Mouse (Mus musculus) liver, embryonic 11.5 days (tissue): Measurements from ENCODE around the gene Sycp2l. TPM values are rescaled to one million over a fixed set of nuclear protein-coding genes. Genes with fewer than 3 reads are reported as not detected.

ENCODE experiments used
- ATAC-seq: fragments of 200-750 bp; cut with Nextera tagmentation; replicated peaks from 2 replicates; pipeline ENCODE4 v1.8.0; 2017; ENCODE audit warnings: moderate number of reproducible peaks, mild to moderate bottlenecking, moderate TSS enrichment, moderate library complexity; ENCODE audit not compliant: low FRiP score
- DNase-seq: peaks from one replicate; pipeline ENCODE4 v3.0.0-alpha.2; 2017; ENCODE audit warnings: low spot score
- H3K27ac ChIP-seq: fragments of 300-500 bp; sonication (generic); 2 replicates; pipeline ENCODE4 v1.5.1; 2014; ENCODE audit warnings: mild to moderate bottlenecking, low read depth, low read length, control low read depth
- H3K27me3 ChIP-seq: fragments of 300-500 bp; sonication (generic); replicated peaks from 2 replicates; pipeline ENCODE4 v1.6.1; 2014; ENCODE audit warnings: low read length, mixed read lengths; ENCODE audit not compliant: control insufficient read depth, insufficient read depth
- H3K36me3 ChIP-seq: fragments of 300-500 bp; sonication (generic); 2 replicates; pipeline ENCODE4 v1.6.1; 2014; ENCODE audit warnings: mild to moderate bottlenecking, low read length, moderate library complexity, mixed read lengths; ENCODE audit not compliant: control insufficient read depth, insufficient read depth
- H3K4me1 ChIP-seq: fragments of 300-500 bp; sonication (generic); replicated peaks from 2 replicates; pipeline ENCODE4 v1.6.1; 2014; ENCODE audit warnings: low read length, mixed read lengths; ENCODE audit not compliant: control insufficient read depth, insufficient read depth
- H3K4me2 ChIP-seq: fragments of 300-500 bp; sonication (generic); 2 replicates; pipeline ENCODE4 v1.6.1; 2014; ENCODE audit warnings: mild to moderate bottlenecking, control low read depth, moderate library complexity
- H3K4me3 ChIP-seq: fragments of 300-500 bp; sonication (generic); 2 replicates; pipeline ENCODE4 v1.5.1; 2014; ENCODE audit warnings: low read depth, low read length, control low read depth
- H3K9ac ChIP-seq: fragments of 300-500 bp; sonication (generic); 2 replicates; pipeline ENCODE4 v1.6.1; 2014; ENCODE audit warnings: low read depth, low read length, control low read depth
- H3K9me3 ChIP-seq: fragments of 300-500 bp; sonication (generic); 2 replicates; pipeline ENCODE4 v1.6.1; 2016; ENCODE audit warnings: low read length, inconsistent platforms, mixed read lengths; ENCODE audit not compliant: control insufficient read depth
- WGBS: fragments of 180-500 bp; shearing (Covaris S2); extraction: QIAGEN DNeasy Blood & Tissue Kit; methylation state at CpG from one replicate; pipeline ENCODE4 v1.1.7; 2014; 5-methylcytosine and 5-hydroxymethylcytosine counted together
- polyA plus RNA-seq: library from polyadenylated mRNA; unstranded; fragments of >200 nt; fragmentation: Nextera tagmentation; extraction: Ambion mirVana; gene quantifications from 2 replicates; pipeline ENCODE4 v1.2.1, GENCODE M21; 2014

The Sycp2l gene
- polyA plus RNA-seq, 1 experiment from 2014 or later: not detected

DNA sequence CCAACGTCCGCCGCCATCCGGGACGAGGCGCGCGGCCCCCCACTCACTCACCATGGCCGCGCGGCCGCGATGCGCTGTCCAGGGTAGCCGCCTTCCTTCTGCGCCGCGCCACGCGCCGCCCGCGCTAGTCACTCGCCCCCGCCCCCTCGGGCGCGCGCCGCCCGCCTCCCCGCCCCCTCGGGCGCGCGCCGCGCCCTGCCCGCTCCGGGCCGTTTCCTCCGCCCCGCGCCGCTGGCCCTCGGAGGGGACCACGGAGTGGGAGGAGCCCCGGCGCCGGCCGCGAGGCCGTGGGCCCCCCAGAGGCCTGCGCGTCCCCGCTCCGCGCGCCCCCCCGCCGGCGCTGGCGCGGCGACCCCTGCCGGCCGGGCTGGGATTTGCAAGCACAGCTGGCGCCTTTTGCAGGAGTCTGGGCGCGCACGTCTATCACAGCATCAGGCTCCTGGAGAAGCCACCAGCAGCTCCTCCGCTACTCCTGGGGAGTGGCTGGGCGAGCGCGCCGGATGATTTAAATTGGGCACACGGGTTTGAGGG lies 106.3 kb downstream of the Sycp2l start, which contains the start of gene Elovl2:
Gene Elovl2, minus strand, starts transcription at position 102 of the 531 bp plus-strand sequence.
- Histone ChIP-seq H3K27ac (peak within 1 kb of the TSS; percentile 25), H3K9ac (peak within 1 kb of the TSS; percentile 60; the same call in 1 of the 2 replicates), H3K4me3 (peak within 1 kb of the TSS; percentile 68), H3K9me3 (peaks cover 4% of the 10 kb centered on the region; the same call in 1 of the 2 replicates), H3K36me3 (no peaks in the 10 kb centered on the region), H3K27me3 (no peaks in the 10 kb centered on the region), H3K4me2 (peak within 1 kb of the TSS; percentile 84), H3K4me1 (peaks cover 3% of the 10 kb centered on the region; the same call in 1 of the 2 replicates)
- DNase-seq (peak; percentile 82), ATAC-seq (peak; percentile 91)
- WGBS: 2% methylated on average over 38 of the region's 77 CpGs

Other genes starting within 250 kb of the Sycp2l start
- 105 and 109 TPM in 2 replicates for gene Pak1ip1, start 113.3 kb upstream of the Sycp2l start, polyA plus RNA-seq
- gene Tmem14c, start 98.0 kb upstream of the Sycp2l start, polyA plus RNA-seq: 954 and 957 TPM in 2 replicates
- gene Mak, start 34.6 kb upstream of the Sycp2l start, polyA plus RNA-seq: 0.34 and 0.56 TPM in 2 replicates
- gene Gcm2, start 3.3 kb upstream of the Sycp2l start, polyA plus RNA-seq: not detected in 2 replicates
- 32.5 and 38.1 TPM in 2 replicates for gene Elovl2, start 106.1 kb downstream of the Sycp2l start, polyA plus RNA-seq
- gene Smim13, start 135.5 kb downstream of the Sycp2l start, polyA plus RNA-seq: 12.6 and 16.9 TPM in 2 replicates
- not detected in 2 replicates for gene Gm17364, start 159.7 kb downstream of the Sycp2l start, polyA plus RNA-seq